Mouse (Mus musculus): ENCODE measurements around the gene Crybg3.

Gene Crybg3

GRCm38 (mm10) chr16:59583515-59583914 lies 17.3 kb downstream of the Crybg3 start:
- DNase-seq (ENCODE audit: extremely low spot score, low spot score), result no peak

- DNase-seq (ENCODE audit: extremely low spot score, low spot score), result no peak
Measured at GRCm38 (mm10) chr16:59579237-59579636, 21.5 kb downstream of the Crybg3 start.

GRCm38 (mm10) chr16:59573961-59574360 lies 26.8 kb downstream of the Crybg3 start:
- no peak for DNase-seq (ENCODE audit: extremely low spot score, low spot score)

- no peak for DNase-seq (ENCODE audit: extremely low spot score, low spot score)
Measured at GRCm38 (mm10) chr16:59572685-59573084, 28.1 kb downstream of the Crybg3 start.

- DNase-seq (ENCODE audit: extremely low spot score, low spot score), result no peak
Measured at GRCm38 (mm10) chr16:59570807-59571206, 30.0 kb downstream of the Crybg3 start.

- DNase-seq (ENCODE audit: extremely low spot score, low spot score), result no peak
Measured at GRCm38 (mm10) chr16:59569837-59570236, 30.9 kb downstream of the Crybg3 start.

- no peak for DNase-seq (ENCODE audit: extremely low spot score, low spot score)
Measured at GRCm38 (mm10) chr16:59567721-59568381, 32.9 kb downstream of the Crybg3 start.

- DNase-seq (ENCODE audit: extremely low spot score, low spot score), result no peak
Measured at GRCm38 (mm10) chr16:59566437-59566836, 34.3 kb downstream of the Crybg3 start.

- DNase-seq (ENCODE audit: extremely low spot score, low spot score), result no peak
Measured at GRCm38 (mm10) chr16:59565631-59566030, 35.1 kb downstream of the Crybg3 start.

- no peak for DNase-seq (ENCODE audit: extremely low spot score, low spot score)
Measured at GRCm38 (mm10) chr16:59564025-59564424, 36.8 kb downstream of the Crybg3 start.

GRCm38 (mm10) chr16:59559300-59560200 lies 41.2 kb downstream of the Crybg3 start:
- peak; percentile 34 for DNase-seq (ENCODE audit: extremely low spot score, low spot score)

- DNase-seq (ENCODE audit: extremely low spot score, low spot score), result no peak
Measured at GRCm38 (mm10) chr16:59558916-59559299, 41.9 kb downstream of the Crybg3 start.

GRCm38 (mm10) chr16:59553490-59554161 lies 47.2 kb downstream of the Crybg3 start:
- DNase-seq (ENCODE audit: extremely low spot score, low spot score), result no peak

GRCm38 (mm10) chr16:59551507-59551906 lies 49.3 kb downstream of the Crybg3 start:
- no peak for DNase-seq (ENCODE audit: extremely low spot score, low spot score)

- no peak for DNase-seq (ENCODE audit: extremely low spot score, low spot score)
Measured at GRCm38 (mm10) chr16:59549631-59550030, 51.1 kb downstream of the Crybg3 start.

- no peak for DNase-seq (ENCODE audit: extremely low spot score, low spot score)
Measured at GRCm38 (mm10) chr16:59548582-59548947, 52.2 kb downstream of the Crybg3 start.

- no peak for DNase-seq (ENCODE audit: extremely low spot score, low spot score)
Measured at GRCm38 (mm10) chr16:59547887-59548581, 52.7 kb downstream of the Crybg3 start.

GRCm38 (mm10) chr16:59547466-59547865 lies 53.3 kb downstream of the Crybg3 start:
- no peak for DNase-seq (ENCODE audit: extremely low spot score, low spot score)

GRCm38 (mm10) chr16:59545360-59545759 lies 55.4 kb downstream of the Crybg3 start:
- no peak for DNase-seq (ENCODE audit: extremely low spot score, low spot score)

- DNase-seq (ENCODE audit: extremely low spot score, low spot score), result no peak
Measured at GRCm38 (mm10) chr16:59541382-59541781, 59.4 kb downstream of the Crybg3 start.

- DNase-seq (ENCODE audit: extremely low spot score, low spot score), result no peak
Measured at GRCm38 (mm10) chr16:59540944-59541343, 59.8 kb downstream of the Crybg3 start.

Measured in neural tube, embryonic 10.5 days (tissue).